In the genomic region with DNA sequence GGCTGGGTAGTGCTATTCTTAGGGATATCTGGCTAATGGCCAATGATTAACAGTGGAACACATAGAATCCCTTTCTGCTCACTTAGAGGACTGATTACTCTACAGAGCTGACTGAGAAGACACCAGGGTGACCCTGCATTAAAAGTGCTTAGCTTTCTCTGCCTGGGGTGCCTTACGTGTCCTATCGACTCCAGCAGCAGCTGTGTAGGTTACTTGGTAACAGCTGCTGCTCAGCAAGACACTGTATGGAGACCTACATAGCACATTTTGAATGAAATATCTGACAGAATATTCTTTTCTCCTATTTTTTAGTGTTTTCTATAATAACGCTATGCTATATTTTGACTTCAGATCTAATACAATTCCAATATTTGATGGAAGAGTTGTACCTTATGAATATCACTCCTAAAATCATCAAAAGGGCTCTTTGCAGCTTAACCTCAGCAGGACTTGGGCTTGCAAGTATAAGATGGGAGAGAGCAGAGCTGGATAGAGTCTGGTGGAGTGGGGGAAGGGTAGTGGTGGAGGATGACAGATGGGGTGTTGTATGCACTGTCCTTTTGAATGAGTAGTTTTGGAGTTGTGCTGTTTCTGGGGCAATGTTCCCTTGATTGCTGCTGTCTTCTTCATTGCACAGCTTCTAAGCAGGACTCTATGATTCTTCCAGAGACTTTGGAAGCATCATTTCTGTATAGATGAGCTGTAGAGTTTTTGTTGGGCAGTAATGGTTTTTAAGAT, we compare ENCODE assay signal across 27 mouse cellular contexts.
DNase-seq lines count a peak whose midpoint lies in the region; ATAC-seq and TF ChIP-seq lines count a peak whose summit lies in the region.
"Had no signal": no experiment of that assay in that cellular context is flagged by ENCODE, and none has a peak within 500 bp of the region (broad histone marks: within the 10 kb centered on the region; RNA-seq: fewer than 3 reads in every experiment).

No protein-coding gene starts in this region.

- H3K36me3 ChIP-seq in forebrain, embryonic 15.5 days = no peaks in the 10 kb centered on the region
- no peaks in the 10 kb centered on the region for H3K36me3 ChIP-seq in forebrain, embryonic 10.5 days (replicated peaks)
- H3K36me3 ChIP-seq in forebrain, postnatal 0 days (ENCODE audit: insufficient read depth) = no peaks in the 10 kb centered on the region
- H3K36me3 ChIP-seq: embryonic facial prominence, embryonic 13.5 days; limb, embryonic 12.5 days; liver, embryonic 12.5 days; midbrain, embryonic 10.5 days; neural tube, embryonic 13.5 days; stomach, embryonic 15.5 days had no signal

- H3K9ac ChIP-seq in forebrain, embryonic 15.5 days (replicated peaks) = no peak overlapping the region
- no peak overlapping the region for H3K9ac ChIP-seq in forebrain, postnatal 0 days
- H3K9ac ChIP-seq: embryonic facial prominence, embryonic 13.5 days; limb, embryonic 12.5 days; liver, embryonic 12.5 days; neural tube, embryonic 13.5 days; stomach, embryonic 15.5 days had no signal

- intact Hi-C loops in left cerebral cortex, postnatal 4 days (cut with DNase I) = no loop called here
- intact Hi-C loops in left cerebral cortex, postnatal 36 days (cut with DNase I) = no loop called here

- no peak for TF ChIP-seq CTCF in forebrain, postnatal 0 days (IDR thresholded peaks at IDR 0.05; ENCODE audit: low read depth)

- 0 out of 2 replicates have a peak, but pooled peaks cover 5% of the 10 kb centered on the region for H3K4me1 ChIP-seq in forebrain, embryonic 15.5 days
- H3K4me1 ChIP-seq in forebrain, embryonic 10.5 days = peaks cover 7% of the 10 kb centered on the region
- no peaks in the 10 kb centered on the region for H3K4me1 ChIP-seq in forebrain, postnatal 0 days (ENCODE audit: insufficient read depth)
- H3K4me1 ChIP-seq: embryonic facial prominence, embryonic 13.5 days; liver, embryonic 12.5 days; midbrain, embryonic 10.5 days; stomach, embryonic 15.5 days had no signal

- H3K4me3 ChIP-seq in forebrain, embryonic 15.5 days = no peak overlapping the region
- H3K4me3 ChIP-seq in forebrain, embryonic 10.5 days = no peak overlapping the region
- no peak overlapping the region for H3K4me3 ChIP-seq in forebrain, postnatal 0 days (ENCODE audit: low read depth, low read length)
- H3K4me3 ChIP-seq: embryonic facial prominence, embryonic 13.5 days; erythroblast, embryonic 14.5 days; limb, embryonic 12.5 days; liver, embryonic 12.5 days; midbrain, embryonic 10.5 days; myocyte; neural tube, embryonic 13.5 days; stomach, embryonic 15.5 days had no signal

- H3K27ac ChIP-seq in forebrain, embryonic 15.5 days (replicated peaks) = no peak overlapping the region
- no peak overlapping the region for H3K27ac ChIP-seq in forebrain, embryonic 10.5 days
- H3K27ac ChIP-seq in forebrain, postnatal 0 days (ENCODE audit: low read depth, low read length) = no peak overlapping the region
- H3K27ac ChIP-seq: embryonic facial prominence, embryonic 13.5 days; limb, embryonic 12.5 days; liver, embryonic 12.5 days; midbrain, embryonic 10.5 days; neural tube, embryonic 13.5 days; stomach, embryonic 15.5 days had no signal

- 84% methylated on average over 3 of the region's 3 CpGs for WGBS in forebrain, embryonic 15.5 days
- WGBS in forebrain, embryonic 10.5 days = 93% methylated on average over 3 of the region's 3 CpGs
- WGBS in forebrain, postnatal 0 days = 78% methylated on average over 3 of the region's 3 CpGs

- peak; percentile 11 for DNase-seq in cerebellum, adult 9-11 months
- no peak for DNase-seq in cerebellum, adult 8-10 months
- no peak for DNase-seq in forebrain, embryonic 10.5 days (ENCODE audit: extremely low spot score, low spot score)
- peak; percentile 25 for DNase-seq in left cerebral cortex, postnatal 4 days
- DNase-seq in left cerebral cortex, postnatal 36 days (ENCODE audit: low spot score in 2 of 2) = no peak
- no peak for DNase-seq in forebrain, postnatal 0 days
- DNase-seq in adrenal gland, adult 8-10 months = no peak
- DNase-seq: adrenal gland, postnatal 14 days; cerebellum, adult 11-12 months; gastrocnemius, postnatal 14 days; heart, adult 11 months; kidney, adult 9 months; kidney, postnatal 14 days; lung, adult 18-20 months; lung, postnatal 10 days; thymus, postnatal 25 days had no signal

- H3K27me3 ChIP-seq in forebrain, embryonic 15.5 days = no peaks in the 10 kb centered on the region
- no peaks in the 10 kb centered on the region for H3K27me3 ChIP-seq in forebrain, embryonic 10.5 days (ENCODE audit: poor library complexity, severe bottlenecking)
- H3K27me3 ChIP-seq in forebrain, postnatal 0 days (ENCODE audit: insufficient read depth, low read length) = no peaks in the 10 kb centered on the region
- H3K27me3 ChIP-seq: embryonic facial prominence, embryonic 13.5 days; limb, embryonic 12.5 days; liver, embryonic 12.5 days; neural tube, embryonic 13.5 days; stomach, embryonic 15.5 days had no signal

- 0 out of 2 replicates have a peak, but pooled peaks have one; percentile 23 for ATAC-seq in forebrain, embryonic 15.5 days (replicated peaks)
- ATAC-seq in forebrain, postnatal 0 days = peak; percentile 55
- ATAC-seq: intestine, embryonic 16.5 days; liver, embryonic 12.5 days had no signal

- no peaks in the 10 kb centered on the region for H3K9me3 ChIP-seq in forebrain, embryonic 15.5 days
- no peaks in the 10 kb centered on the region for H3K9me3 ChIP-seq in forebrain, embryonic 10.5 days
- H3K9me3 ChIP-seq in forebrain, postnatal 0 days (ENCODE audit: low read length) = no peaks in the 10 kb centered on the region
- H3K9me3 ChIP-seq: embryonic facial prominence, embryonic 13.5 days; limb, embryonic 12.5 days; liver, embryonic 12.5 days; midbrain, embryonic 10.5 days; neural tube, embryonic 13.5 days; stomach, embryonic 15.5 days had no signal

- H3K4me2 ChIP-seq in forebrain, embryonic 15.5 days (replicated peaks) = no peak overlapping the region
- no peak overlapping the region for H3K4me2 ChIP-seq in forebrain, postnatal 0 days (ENCODE audit: low read depth)
- H3K4me2 ChIP-seq: embryonic facial prominence, embryonic 13.5 days; heart, embryonic 11.5 days; limb, embryonic 12.5 days; liver, embryonic 12.5 days; neural tube, embryonic 13.5 days; stomach, embryonic 15.5 days had no signal

Comparison
In these comparisons a context has a peak if more than half of its experiments do, and no peak if none do; other contexts are left out.
1. DNase-seq: peak in cerebellum, adult 9-11 months (single experiment) and left cerebral cortex, postnatal 4 days (single experiment); none in cerebellum, adult 8-10 months (single experiment), forebrain, embryonic 10.5 days (single experiment), left cerebral cortex, postnatal 36 days (0 of 2), forebrain, postnatal 0 days (single experiment) and adrenal gland, adult 8-10 months (single experiment).